8 mouse cellular contexts compared by ENCODE assay signal in the genomic region with DNA sequence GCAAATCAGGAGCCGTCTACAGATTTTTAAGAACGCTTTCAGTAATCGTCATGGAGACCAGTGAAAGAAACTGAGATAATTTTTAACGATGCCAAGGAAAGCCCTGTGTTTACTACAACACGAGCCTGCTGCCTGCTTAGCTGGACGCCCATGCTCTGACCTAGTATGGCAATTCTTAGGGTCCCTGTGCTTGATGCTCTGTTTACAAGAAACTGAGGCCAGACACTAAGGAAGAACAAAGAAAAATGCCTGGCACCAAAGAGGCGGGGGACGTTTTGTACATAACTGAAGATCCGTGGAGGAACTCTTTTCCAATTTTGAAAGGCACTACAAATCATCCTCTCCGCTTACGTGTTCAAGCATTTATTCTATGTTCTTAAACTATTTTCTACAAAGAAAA. TPM values are rescaled to one million over a fixed set of nuclear protein-coding genes. Genes with fewer than 3 reads are reported as not detected.
A peak's percentile ranks its signal among the peaks of the same experiment; 100 is the strongest.
DNase-seq lines count a peak whose midpoint lies in the region; ATAC-seq and TF ChIP-seq lines count a peak whose summit lies in the region.

No protein-coding gene starts in this region.

- no peak overlapping the region for H3K27ac ChIP-seq in embryonic facial prominence, embryonic 11.5 days (replicated peaks; ENCODE audit: low read depth, low read length)
- H3K27ac ChIP-seq in hindbrain, embryonic 15.5 days (replicated peaks): peak overlapping the region; percentile 98
- peak overlapping the region; percentile 94 for H3K27ac ChIP-seq in liver, postnatal 0 days (ENCODE audit: low read depth)

- no peak for TF ChIP-seq EP300 in liver, postnatal 0 days (IDR thresholded peaks at IDR 0.05; ENCODE audit: low read depth)

- WGBS in embryonic facial prominence, embryonic 11.5 days: 11% methylated on average over 11 of the region's 11 CpGs
- 3% methylated on average over 11 of the region's 11 CpGs for WGBS in hindbrain, embryonic 15.5 days
- WGBS in liver, postnatal 0 days (ENCODE audit: insufficient replicate concordance): 9% methylated on average over 11 of the region's 11 CpGs

- peak overlapping the region; percentile 56 for H3K4me2 ChIP-seq in embryonic facial prominence, embryonic 11.5 days (ENCODE audit: low read depth, low read length)
- H3K4me2 ChIP-seq in hindbrain, embryonic 15.5 days: peak overlapping the region; percentile 62
- peak overlapping the region; percentile 96 for H3K4me2 ChIP-seq in liver, postnatal 0 days (ENCODE audit: low read depth, low read length)

- no peak for ATAC-seq in embryonic facial prominence, embryonic 11.5 days (replicated peaks; ENCODE audit: insufficient number of reproducible peaks, low FRiP score, low TSS enrichment, low read depth)
- ATAC-seq in hindbrain, embryonic 15.5 days (ENCODE audit: low FRiP score, low read depth): no peak
- no peak for ATAC-seq in liver, postnatal 0 days

- H3K9me3 ChIP-seq in embryonic facial prominence, embryonic 11.5 days (replicated peaks; ENCODE audit: control insufficient read depth, low read length): no peaks in the 10 kb centered on the region
- H3K9me3 ChIP-seq in hindbrain, embryonic 15.5 days: no peaks in the 10 kb centered on the region
- no peaks in the 10 kb centered on the region for H3K9me3 ChIP-seq in liver, postnatal 0 days (ENCODE audit: low read length)

- DNase-seq in ovary, postnatal 10 days (ENCODE audit: low spot score): peak; percentile 6
- no peak for DNase-seq in ovary, postnatal 36 days (ENCODE audit: low spot score)
- DNase-seq in embryonic facial prominence, embryonic 11.5 days (ENCODE audit: low spot score): peak; percentile 35
- DNase-seq in liver, postnatal 0 days: no peak
- no peak for DNase-seq in frontal cortex, postnatal 10 days (ENCODE audit: low spot score in 2 of 2)
- DNase-seq in yolk sac, embryonic 10.5 days (ENCODE audit: low spot score): no peak
- no peak for DNase-seq in frontal cortex, postnatal 25 days (ENCODE audit: low spot score in 2 of 2)

- TF ChIP-seq CTCF in liver, postnatal 0 days (IDR thresholded peaks at IDR 0.05; ENCODE audit: low read depth): no peak

- no peaks in the 10 kb centered on the region for H3K36me3 ChIP-seq in embryonic facial prominence, embryonic 11.5 days (replicated peaks; ENCODE audit: control insufficient read depth, insufficient read depth, low read depth, low read length)
- no peaks in the 10 kb centered on the region for H3K36me3 ChIP-seq in hindbrain, embryonic 15.5 days
- H3K36me3 ChIP-seq in liver, postnatal 0 days (replicated peaks; ENCODE audit: insufficient read depth, low read length): no peaks in the 10 kb centered on the region

- H3K4me3 ChIP-seq in embryonic facial prominence, embryonic 11.5 days (ENCODE audit: low read depth, low read length): peak overlapping the region; percentile 77
- peak overlapping the region; percentile 97 for H3K4me3 ChIP-seq in hindbrain, embryonic 15.5 days
- peak overlapping the region; percentile 75 for H3K4me3 ChIP-seq in liver, postnatal 0 days (ENCODE audit: low read depth, low read length)

- H3K4me1 ChIP-seq in embryonic facial prominence, embryonic 11.5 days (ENCODE audit: control insufficient read depth, insufficient read depth, low read length): no peaks in the 10 kb centered on the region; the same call in 1 of the 2 replicates
- H3K4me1 ChIP-seq in hindbrain, embryonic 15.5 days (replicated peaks): peaks cover 36% of the 10 kb centered on the region
- peaks cover 24% of the 10 kb centered on the region for H3K4me1 ChIP-seq in liver, postnatal 0 days (ENCODE audit: insufficient read depth)

- H3K27me3 ChIP-seq in embryonic facial prominence, embryonic 11.5 days (ENCODE audit: control insufficient read depth, insufficient read depth, low read length): no peaks in the 10 kb centered on the region
- H3K27me3 ChIP-seq in hindbrain, embryonic 15.5 days: no peaks in the 10 kb centered on the region
- no peaks in the 10 kb centered on the region for H3K27me3 ChIP-seq in liver, postnatal 0 days (ENCODE audit: insufficient read depth, low read length)

- peak overlapping the region; percentile 79 for H3K9ac ChIP-seq in embryonic facial prominence, embryonic 11.5 days (replicated peaks; ENCODE audit: low read length)
- H3K9ac ChIP-seq in hindbrain, embryonic 15.5 days: peak overlapping the region; percentile 91
- peak overlapping the region; percentile 80 for H3K9ac ChIP-seq in liver, postnatal 0 days (replicated peaks)

RNA-seq across cellular contexts. Expression of a gene that starts 1.1 kb away (rescaled TPM):
- 14.8 and 17.3 TPM in 2 replicates for polyA plus RNA-seq in embryonic facial prominence, embryonic 11.5 days (2014; fragmentation: Nextera tagmentation; extraction: Ambion mirVana)
- polyA plus RNA-seq in hindbrain, embryonic 15.5 days (2015; fragmentation: Nextera tagmentation; extraction: Ambion mirVana): 22.6 and 23.3 TPM in 2 replicates
- 2.4 and 2.6 TPM in 2 replicates for polyA plus RNA-seq in liver, postnatal 0 days (2015; fragmentation: Nextera tagmentation; extraction: Ambion mirVana)

Comparison
In these comparisons a context has a peak if more than half of its experiments do, and no peak if none do; other contexts are left out.
1. DNase-seq: peak in ovary, postnatal 10 days (single experiment) and embryonic facial prominence, embryonic 11.5 days (single experiment); none in ovary, postnatal 36 days (single experiment), liver, postnatal 0 days (single experiment), frontal cortex, postnatal 10 days (0 of 2), yolk sac, embryonic 10.5 days (single experiment) and frontal cortex, postnatal 25 days (0 of 2).
2. Peak in every context shown above with its lines, with median percentiles within 50 percentile points of each other: H3K4me2 ChIP-seq, H3K4me3 ChIP-seq and H3K9ac ChIP-seq.